Mouse (Mus musculus): ENCODE measurements around the gene Zfp385b. TPM values are rescaled to one million over a fixed set of nuclear protein-coding genes. Genes with fewer than 3 reads are reported as not detected.

The Zfp385b gene
- total RNA-seq, 1 experiment from 2014 or later, result 1.9 TPM

DNA sequence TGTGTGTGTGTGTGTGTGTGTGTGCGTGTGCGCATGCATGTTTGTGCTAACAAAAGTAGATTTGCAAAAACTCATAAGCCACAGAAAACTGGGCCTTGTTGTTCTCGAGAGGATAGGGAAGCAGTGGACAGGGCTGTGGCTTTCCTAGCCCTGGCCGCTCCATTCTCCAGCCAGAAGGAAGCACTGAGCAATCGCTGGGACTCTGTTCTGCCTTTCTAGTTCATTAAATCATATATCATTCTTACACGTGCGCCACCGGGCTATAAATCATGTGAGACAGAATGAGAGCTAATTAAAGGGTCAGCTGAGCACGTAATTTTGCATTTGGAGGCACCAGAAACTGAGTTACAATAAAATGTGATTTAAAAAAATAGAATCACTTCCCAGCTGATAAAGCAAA lies 29.1 kb downstream of the Zfp385b start:
- DNase-seq, result no peak

- DNase-seq, result no peak
These were observed 38.0 kb downstream of the Zfp385b start for GRCm38 (mm10) chr2:77781390-77781789.

DNA sequence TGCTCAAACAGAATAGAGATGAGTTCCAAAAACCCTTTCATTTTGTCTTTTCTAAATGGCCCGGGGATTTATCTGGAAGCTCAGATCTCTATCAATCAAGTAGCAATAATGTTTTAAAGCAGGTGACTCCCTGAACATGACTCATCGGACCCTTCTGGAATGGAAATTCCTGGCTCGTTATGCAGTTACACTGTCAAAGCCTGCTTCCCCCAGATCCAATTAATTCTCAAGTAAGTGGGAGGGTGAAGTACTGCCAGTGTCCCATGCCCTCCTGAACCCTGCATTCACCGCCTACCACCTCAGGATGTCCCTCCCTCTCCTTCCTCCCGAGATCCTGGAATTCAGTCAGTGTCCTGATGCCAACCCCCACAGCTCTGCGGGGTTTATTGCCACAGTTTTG lies 41.7 kb downstream of the Zfp385b start:
- peak; percentile 9 for DNase-seq

DNA sequence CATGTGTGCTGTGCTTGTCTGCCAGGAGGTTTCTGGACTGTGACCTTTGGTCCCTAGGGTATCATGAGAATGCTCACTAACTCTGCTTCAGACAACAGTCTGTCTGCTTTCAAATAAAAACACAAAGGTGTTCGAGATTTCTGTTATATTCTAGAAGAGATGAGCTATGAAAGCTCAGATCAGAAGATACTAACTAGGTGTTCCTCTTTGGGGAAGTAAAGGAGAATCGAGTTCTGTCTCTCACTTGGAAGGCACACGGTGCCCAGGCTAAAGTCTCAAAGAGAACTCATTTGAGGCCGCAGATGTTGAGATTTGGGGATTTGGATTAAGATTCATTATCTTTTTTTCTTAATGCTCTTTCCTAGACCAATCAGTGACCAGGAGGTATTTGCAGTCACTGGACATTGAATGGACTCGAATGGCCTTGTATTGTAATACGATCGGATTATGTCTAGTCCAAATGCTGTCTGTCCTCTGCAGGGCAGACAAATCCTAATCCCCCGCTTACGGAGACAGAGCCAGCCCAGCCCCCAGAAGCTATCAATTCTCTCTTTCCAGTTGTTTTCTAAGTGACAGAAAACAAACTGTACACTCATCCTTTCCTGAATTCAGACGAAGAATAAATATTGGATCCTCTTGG lies 42.3 kb downstream of the Zfp385b start:
- DNase-seq, result no peak

- DNase-seq, result no peak
These were observed 44.1 kb downstream of the Zfp385b start for GRCm38 (mm10) chr2:77775247-77775880.

DNA sequence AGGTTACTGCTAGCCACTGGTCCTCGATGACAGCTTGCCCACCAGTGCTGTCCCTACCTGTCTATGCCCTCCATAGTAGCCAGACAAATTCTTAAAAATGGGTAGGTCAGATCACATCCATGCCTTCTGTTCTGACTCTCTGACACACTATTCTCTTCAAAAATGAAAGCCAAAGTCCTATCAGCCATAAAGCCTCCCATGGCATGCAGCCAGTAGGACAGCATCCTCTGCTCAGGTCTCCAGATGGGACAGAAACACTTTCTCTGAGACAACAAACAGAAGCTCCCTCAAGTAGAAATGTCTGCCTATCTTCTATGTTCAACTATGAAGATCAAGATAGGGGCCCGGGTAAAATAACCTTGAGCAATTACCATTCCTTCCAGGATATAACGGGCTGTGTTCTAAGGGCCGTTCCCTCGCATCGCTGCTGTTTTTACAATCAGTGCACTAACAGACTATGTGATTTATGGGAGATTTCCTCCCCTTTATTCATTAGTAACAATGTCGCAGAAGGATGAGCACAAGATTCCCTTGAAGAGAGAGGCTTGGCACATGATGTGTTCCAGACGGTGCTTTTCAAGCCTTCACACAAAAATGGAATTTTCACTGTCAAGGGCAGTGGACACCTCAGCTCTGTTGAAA lies 49.3 kb downstream of the Zfp385b start:
- no peak for DNase-seq

GRCm38 (mm10) chr2:77768321-77768886 lies 51.0 kb downstream of the Zfp385b start:
- no peak for DNase-seq

DNA sequence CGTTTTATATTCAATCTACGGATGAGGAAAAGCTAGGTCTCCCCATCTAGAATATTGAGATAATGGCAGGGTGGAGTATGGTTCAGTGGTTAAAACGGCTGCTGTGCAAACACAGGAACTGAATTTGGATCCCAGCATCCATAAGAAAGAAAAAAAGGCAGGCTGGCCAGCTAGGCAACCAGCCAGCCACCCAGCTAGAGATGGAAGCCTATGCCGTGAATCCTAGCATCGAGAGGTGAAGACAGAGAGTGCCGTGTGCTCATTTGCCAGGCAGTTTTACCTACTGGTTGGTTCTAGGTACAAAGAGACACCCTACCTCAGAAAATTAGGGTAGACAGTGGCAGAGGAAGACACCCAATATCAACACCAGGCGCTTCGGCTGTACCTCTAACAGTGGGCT lies 57.5 kb downstream of the Zfp385b start:
- DNase-seq, result no peak

DNA sequence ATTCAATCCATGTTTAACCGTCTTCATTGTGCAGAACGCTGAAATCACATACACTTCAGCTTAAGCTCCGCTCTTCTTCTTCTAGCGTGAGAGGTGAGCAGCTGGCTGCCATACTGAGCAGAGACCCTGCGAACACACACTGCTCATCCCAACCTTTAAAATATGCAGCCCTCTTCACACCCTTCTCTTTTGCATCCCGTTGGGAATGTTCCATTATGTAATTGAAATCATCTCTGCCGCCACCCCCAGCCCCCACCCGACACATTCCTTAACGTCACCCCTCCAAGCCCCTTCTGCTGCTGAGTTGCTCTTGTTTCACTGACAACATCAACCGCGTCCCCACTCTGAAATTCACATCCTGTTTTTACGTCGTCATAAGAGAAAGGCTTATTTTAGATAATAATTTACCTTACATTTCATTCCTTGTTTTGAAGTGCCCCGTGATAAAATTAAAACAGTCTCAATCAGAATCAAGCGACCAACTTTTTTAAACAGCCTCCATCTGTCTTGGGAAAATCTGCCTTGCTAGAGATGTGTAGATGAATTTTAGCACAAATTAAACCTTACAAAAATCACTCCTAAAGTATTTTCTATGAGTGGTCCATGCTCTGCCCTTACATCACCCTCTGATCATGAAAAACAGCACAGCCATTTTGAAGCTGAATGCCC lies 60.9 kb downstream of the Zfp385b start:
- DNase-seq, result no peak

GRCm38 (mm10) chr2:77752491-77752890 lies 66.9 kb downstream of the Zfp385b start:
- DNase-seq, result no peak

GRCm38 (mm10) chr2:77749631-77750030 lies 69.8 kb downstream of the Zfp385b start:
- no peak for DNase-seq

DNA sequence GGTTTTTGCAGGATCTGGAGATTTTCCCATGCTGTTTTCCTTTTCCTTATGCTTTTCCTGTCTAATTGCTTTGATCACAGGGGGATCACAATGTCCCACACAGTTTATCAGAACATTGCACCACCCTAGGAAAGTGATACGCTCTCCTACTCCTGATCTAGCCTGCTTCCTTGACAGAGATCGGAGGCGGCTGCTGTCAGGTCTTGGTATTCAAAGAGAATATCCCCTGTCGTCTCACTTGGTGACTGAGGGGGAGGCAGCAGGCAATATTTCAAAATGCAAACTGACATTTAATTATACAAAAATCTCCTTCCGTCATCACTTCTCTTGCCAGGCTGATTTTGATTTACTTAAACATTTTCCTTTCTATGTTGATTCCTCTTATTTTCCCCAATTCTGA lies 73.0 kb downstream of the Zfp385b start:
- DNase-seq, result no peak

- no peak for DNase-seq
These were observed 74.2 kb downstream of the Zfp385b start for GRCm38 (mm10) chr2:77745246-77745645.

- no peak for DNase-seq
These were observed 77.1 kb downstream of the Zfp385b start for GRCm38 (mm10) chr2:77742359-77742758.

DNA sequence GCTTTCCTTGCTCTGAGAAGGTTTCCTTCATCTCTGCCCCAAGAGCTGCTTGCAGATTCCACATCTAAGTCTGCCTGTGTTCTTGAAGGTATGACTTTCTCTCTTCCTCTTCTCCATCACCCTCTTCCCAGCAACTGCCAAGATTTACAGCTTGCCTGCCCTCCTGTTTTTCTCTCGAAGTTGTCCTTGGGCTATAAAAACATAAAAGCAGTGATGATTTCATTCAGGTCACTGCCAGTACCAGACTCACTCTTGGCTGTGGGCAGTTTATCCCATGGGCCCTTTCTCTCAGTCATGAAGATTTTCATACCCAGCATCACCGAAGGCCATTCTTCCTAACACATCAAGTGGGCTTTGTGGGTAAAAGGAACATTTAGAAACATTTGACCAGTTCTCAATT lies 89.2 kb downstream of the Zfp385b start:
- peak; percentile 37 for DNase-seq

DNA sequence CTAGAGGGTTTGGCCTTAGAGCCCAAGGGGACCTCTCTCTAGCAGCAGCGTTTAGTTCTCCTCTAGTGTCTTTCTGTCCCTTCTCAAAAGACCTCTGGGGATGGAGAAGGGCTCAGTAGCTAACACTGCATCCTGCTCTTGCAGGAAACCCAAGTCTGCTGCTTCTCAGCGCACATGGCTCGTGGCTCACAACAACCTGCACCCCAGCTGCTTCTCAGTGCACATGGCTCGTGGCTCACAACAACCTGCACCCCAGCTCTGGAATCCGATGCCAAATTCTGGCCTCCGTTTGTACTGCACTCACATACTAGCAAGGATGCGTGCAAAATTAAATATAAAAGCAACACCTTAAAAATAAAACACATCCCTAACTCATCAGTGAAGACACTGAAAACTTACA lies 92.6 kb downstream of the Zfp385b start:
- DNase-seq, result no peak

GRCm38 (mm10) chr2:77720806-77721205 lies 98.6 kb downstream of the Zfp385b start:
- DNase-seq, result no peak

- DNase-seq, result no peak
These were observed 103.1 kb downstream of the Zfp385b start for GRCm38 (mm10) chr2:77716367-77716766.

DNA sequence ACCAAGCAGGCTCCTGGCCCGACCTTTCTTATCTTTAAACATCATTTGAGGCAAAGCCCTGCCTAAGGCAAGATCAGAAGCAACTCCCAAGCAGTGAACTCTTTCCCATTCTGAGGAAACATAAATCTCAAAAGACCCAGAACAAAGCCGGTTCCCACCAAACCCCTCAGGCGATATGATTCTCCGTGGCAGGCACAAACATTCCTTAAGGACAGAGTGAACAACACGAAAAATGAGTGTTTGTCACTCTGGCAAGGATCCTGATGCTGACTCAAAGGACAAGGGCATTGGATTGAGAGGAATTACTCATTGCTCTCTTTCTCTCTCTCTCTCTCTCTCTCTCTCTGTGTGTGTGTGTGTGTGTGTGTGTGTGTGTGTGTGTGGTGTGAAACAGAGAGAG lies 105.6 kb downstream of the Zfp385b start:
- peak; percentile 71 for DNase-seq

GRCm38 (mm10) chr2:77711751-77712150 lies 107.7 kb downstream of the Zfp385b start:
- DNase-seq, result no peak

GRCm38 (mm10) chr2:77709206-77709794 lies 110.1 kb downstream of the Zfp385b start:
- DNase-seq, result peak; percentile 45

DNA sequence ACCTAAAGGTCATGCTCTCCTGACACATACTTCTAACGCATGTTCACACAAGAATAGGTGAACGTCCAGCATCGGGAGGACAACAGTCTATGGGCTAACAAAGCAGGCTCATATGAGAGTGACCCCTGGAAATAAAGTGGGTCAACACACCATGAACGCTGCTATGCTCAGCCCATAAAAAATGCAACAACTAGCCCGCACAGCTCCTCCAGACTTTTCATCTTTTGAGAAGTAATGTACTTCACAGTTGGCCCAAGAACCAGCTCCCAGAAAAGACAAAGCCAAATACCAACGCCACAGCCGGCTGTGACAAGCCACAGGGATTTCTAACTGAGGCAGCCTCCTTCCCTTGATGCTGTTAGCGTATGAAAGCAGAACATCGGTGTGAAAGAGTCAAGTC lies 112.3 kb downstream of the Zfp385b start:
- DNase-seq, result no peak
